Mouse (Mus musculus) macrophage (primary cell): ENCODE measurements around the gene Cs. TPM values are rescaled to one million over a fixed set of nuclear protein-coding genes. Genes with fewer than 3 reads are reported as not detected.

Experiments used
- H3K27ac ChIP-seq: fragments of 350-480 bp; formaldehyde crosslinking; 2 replicates; pipeline ENCODE4 v1.9.0; 2021
- H3K36me3 ChIP-seq: fragments of 350-480 bp; formaldehyde crosslinking; 2 replicates; pipeline ENCODE4 v1.9.0; 2021; ENCODE audit errors: inconsistent target
- H3K4me3 ChIP-seq: fragments of 350-480 bp; formaldehyde crosslinking; 2 replicates; pipeline ENCODE4 v1.9.0; 2021; ENCODE audit errors: inconsistent target
- H3K79me2 ChIP-seq: fragments of 350-480 bp; formaldehyde crosslinking; 2 replicates; pipeline ENCODE4 v1.9.0; 2021; ENCODE audit errors: inconsistent target
- WGBS: methylation state at CpG from one replicate; pipeline ENCODE4 v1.1.7; 2026; ENCODE audit warnings: inconsistent platforms; ENCODE audit not compliant: missing documents; 5-methylcytosine and 5-hydroxymethylcytosine counted together
- polyA plus RNA-seq: library from polyadenylated mRNA; stranded (reverse); fragments of 250-400 nt; gene quantifications from 3 replicates; pipeline ENCODE4 v1.2.4, GENCODE M21; 2018; ENCODE audit warnings: inconsistent platforms

Gene Cs
- polyA plus RNA-seq, 1 experiment from 2014 or later = 94.4 TPM

DNA sequence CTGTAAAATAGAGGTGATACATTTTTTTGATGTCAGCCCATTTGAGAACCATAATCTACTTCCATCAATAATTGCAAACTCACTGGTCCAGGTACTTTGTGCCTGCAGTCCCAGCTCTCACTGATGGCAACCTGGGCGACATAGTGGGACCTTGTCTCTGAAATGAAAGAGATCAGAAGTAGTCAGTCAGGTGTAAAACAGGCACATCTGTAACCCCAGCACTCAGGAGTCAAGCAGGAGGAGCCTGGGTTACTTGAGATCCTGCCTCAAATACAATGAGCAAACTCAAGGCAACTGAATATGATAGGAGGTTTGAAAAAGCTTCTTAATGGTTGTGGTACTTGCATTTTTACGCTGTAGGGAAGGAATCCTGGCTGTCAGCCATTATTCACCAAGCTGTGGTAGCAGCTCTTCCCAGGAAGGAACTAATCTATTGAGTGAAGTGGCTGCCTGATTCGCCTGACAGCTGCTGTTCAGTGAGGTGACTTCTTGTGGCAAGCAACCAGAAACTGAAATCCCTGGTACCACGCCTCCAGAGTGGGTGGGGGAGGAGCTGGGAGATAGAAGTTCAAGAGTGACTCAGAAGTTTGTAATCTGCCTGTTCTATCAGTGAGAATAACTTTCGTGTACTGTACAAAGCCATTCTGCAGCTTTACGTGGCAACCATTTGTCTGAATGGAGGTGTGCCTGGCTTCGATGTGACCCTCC lies 7.2 kb downstream of the Cs start:
- H3K79me2 ChIP-seq = peaks cover 97% of the 10 kb centered on the region
- peak overlapping the region; percentile 73 for H3K27ac ChIP-seq
- 4% methylated on average over 7 of the region's 7 CpGs for WGBS
- H3K36me3 ChIP-seq = peaks cover 3% of the 10 kb centered on the region; the same call in 1 of the 2 replicates
- H3K4me3 ChIP-seq = peak overlapping the region; percentile 10; the same call in 1 of the 2 replicates

DNA sequence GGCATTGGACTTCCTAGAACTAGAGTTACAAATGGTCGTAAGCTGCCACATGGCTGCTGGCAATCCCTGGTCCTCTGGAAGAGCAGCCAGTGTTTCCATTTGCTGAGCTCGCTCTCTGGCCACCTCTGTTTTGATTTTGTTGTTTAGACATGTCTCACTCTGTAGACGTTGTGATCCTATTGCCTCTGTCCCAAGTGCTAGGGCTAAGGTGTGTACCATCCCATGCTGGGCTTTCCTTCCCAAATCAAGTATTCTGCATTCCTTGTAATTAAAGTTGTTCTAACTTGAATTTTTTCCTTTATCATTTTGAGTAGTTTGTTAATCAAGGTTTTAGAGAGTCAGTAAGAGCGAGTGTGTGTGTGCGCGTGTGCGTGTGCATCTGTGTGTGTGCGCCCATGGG lies 10.0 kb downstream of the Cs start:
- 90% methylated on average over 8 of the region's 8 CpGs for WGBS
- peaks cover 77% of the 10 kb centered on the region for H3K79me2 ChIP-seq
- H3K4me3 ChIP-seq = no peak overlapping the region
- no peak overlapping the region for H3K27ac ChIP-seq
- H3K36me3 ChIP-seq = peaks cover 30% of the 10 kb centered on the region

DNA sequence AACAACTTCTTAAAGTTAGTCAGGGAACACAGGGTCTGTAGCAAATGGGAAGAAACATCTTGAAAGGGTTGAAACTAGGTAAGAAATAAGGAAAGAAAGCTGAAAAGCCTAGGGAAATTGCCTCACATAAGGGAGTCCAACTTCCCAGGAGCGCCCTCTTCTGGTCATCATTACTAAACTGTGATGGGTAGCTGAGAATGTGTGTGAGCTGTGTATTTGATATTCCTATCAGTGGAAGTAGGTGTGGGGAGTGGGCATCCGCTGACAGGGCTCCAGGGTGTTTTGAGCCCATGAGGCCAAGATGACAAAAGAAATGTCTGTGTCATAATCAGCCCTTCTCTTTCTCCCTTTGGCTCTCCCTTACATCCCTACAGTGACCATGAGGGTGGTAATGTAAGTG lies 21.3 kb downstream of the Cs start:
- H3K79me2 ChIP-seq = no peaks in the 10 kb centered on the region
- 79% methylated on average over 2 of the region's 2 CpGs for WGBS
- peaks cover 71% of the 10 kb centered on the region for H3K36me3 ChIP-seq
- H3K27ac ChIP-seq = no peak overlapping the region
- no peak overlapping the region for H3K4me3 ChIP-seq

DNA sequence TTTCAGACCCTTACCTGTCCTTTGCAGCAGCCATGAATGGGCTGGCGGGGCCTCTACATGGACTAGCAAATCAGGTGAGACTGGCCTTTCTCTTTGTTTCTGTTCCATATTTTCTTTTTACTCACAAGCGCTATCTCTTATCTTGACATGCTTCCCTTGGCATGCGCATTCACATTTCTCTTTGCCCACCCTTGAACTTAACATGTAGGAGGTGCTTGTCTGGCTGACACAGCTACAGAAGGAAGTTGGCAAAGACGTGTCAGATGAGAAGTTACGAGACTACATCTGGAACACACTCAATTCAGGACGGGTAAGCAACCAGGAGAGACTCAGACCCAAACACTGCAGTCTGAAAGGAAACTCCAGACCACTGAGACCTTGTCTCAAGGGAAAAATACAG lies 21.7 kb downstream of the Cs start:
- no peak overlapping the region for H3K4me3 ChIP-seq
- H3K36me3 ChIP-seq = peaks cover 66% of the 10 kb centered on the region
- WGBS = 90% methylated on average over 6 of the region's 6 CpGs
- peaks cover 1% of the 10 kb centered on the region; the same call in 1 of the 2 replicates for H3K79me2 ChIP-seq
- H3K27ac ChIP-seq = no peak overlapping the region

DNA sequence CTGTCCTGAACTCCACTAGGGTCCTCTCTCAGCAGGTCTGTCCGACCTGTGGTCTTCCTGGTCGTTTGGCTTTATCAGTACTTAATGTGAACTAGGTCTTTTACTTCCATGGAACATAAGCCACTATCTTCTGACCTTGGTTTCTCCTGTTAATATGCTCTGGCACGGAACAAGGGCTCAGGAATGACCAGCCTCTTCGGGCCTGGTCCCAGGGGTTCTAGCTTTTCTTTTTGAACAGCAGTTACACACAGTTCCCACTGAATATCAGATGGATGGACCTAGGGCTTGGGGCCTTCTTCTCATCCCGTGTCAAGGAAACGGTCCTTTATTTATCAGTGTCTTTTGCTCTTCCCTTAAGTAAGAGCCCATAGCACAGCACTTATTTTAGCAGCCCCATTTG lies 24.3 kb downstream of the Cs start:
- Histone ChIP-seq H3K36me3 (peaks cover 64% of the 10 kb centered on the region), H3K27ac (no peak overlapping the region), H3K79me2 (peaks cover 27% of the 10 kb centered on the region), H3K4me3 (no peak overlapping the region)
- 95% methylated on average over 6 of the region's 6 CpGs for WGBS

DNA sequence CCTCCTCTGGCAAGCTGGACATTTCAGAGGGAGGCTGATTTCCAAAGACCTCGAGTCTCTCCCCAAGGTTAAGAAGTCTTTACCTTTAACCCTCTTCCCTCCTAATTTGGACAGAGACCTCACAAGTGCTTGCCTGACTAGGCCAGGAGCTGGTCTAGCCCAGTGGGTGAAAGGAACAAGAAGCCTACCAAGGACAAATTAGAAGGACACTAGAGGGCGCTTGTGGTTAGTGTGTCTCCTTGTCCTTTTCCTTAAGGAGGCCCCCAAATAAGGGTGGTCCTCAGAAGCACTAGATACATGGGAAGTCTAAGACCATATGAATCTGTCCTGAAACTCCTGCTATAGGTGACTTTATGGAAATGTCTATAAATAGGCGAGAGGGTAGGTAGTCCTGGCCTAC lies 25.0 kb downstream of the Cs start:
- Histone ChIP-seq H3K27ac (no peak overlapping the region), H3K36me3 (peaks cover 58% of the 10 kb centered on the region), H3K4me3 (no peak overlapping the region), H3K79me2 (peaks cover 35% of the 10 kb centered on the region)
- 63% methylated on average over 3 of the region's 3 CpGs for WGBS

DNA sequence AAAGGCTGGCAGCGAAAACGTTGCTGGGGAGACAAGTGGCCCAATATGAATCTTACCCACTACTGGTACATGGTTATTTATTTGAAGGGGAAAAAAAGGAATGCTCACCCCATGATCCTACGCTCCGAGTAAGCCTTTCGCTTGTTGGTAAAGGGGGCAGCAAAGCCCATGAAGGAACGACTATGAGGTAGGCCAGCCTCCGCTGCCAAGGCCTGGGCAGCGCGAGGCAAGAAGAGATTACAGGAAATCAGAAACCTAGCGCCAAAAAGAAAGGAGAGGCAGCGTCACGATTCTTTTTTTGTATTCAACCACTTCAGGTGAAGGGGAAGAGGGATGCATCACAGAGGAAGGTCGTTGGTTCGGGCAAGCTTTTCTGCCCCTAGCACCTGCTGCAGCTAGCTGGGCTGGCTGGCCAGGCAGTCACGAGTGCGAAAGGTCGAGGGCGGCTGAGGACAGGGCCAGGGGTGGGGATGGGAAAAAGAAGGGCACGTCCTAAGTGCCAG lies 30.4 kb downstream of the Cs start:
- peak overlapping the region; percentile 66 for H3K27ac ChIP-seq
- H3K36me3 ChIP-seq = peaks cover 16% of the 10 kb centered on the region; the same call in 1 of the 2 replicates
- peak overlapping the region; percentile 78 for H3K4me3 ChIP-seq
- peaks cover 42% of the 10 kb centered on the region for H3K79me2 ChIP-seq
- WGBS = 33% methylated on average over 17 of the region's 19 CpGs

DNA sequence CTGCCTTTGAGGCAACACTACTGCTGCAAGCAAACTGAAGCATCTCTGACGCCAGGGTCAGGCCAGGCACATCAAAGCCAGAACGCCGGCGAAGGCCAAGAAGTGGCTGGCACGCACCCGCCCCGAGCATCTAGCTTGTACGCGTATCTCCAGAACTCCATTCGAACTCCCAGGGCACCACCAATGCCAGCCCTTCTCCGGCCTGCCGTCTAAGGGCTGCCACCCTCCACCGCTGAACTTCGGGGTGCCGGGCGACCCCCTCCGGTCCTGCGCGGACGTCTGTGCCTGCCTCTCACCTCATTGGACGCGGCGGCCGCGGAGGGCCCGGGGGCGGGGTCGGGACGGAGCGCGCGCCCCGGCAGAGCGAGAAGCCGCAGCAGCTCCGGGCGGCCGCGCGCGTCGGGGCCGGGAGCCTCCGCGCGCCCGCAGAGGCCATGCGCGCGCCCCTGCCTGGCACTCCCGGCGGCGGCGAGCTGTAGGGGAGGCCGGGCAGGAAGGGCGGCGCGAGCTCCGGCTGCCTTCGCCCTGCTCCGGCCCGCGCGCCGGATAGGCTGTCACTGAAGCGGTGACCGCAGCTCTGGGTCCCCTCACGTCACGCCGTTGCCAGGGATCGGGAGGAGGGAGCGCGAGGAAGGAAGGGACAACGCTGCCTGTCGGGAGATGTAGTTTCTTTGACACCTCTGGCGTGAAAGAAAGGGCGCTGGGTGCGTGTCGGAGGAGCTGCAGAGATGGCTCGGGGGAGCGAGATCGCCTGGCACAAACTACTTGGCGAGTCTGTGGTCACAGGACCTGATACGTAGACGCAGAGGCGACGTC lies 31.1 kb downstream of the Cs start, which contains the start of gene Coq10a:
Coq10a (minus strand) TSS at position 596 of the 816 bp plus-strand sequence.
- under 1% methylated on average over 85 of the region's 87 CpGs for WGBS
- Histone ChIP-seq H3K27ac (peak within 1 kb of the TSS; percentile 81), H3K4me3 (peak within 1 kb of the TSS; percentile 78), H3K79me2 (peaks cover 42% of the 10 kb centered on the region), H3K36me3 (peaks cover 9% of the 10 kb centered on the region; the same call in 1 of the 2 replicates)

DNA sequence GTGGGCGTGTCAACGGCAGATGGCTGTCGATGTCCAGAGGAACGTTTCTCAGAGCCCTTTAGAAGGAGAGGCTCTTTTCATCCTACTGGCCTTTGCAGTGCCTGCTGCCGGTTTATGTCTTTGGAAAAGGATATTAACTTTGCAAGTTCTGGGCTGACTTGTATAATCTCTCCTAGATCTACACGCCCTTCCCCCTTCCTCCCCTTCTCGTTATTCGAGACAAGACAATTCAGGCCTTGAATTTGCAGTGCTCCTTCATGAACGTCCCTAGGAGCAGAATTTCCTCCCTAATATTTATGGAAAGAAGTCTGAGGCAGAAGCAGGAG lies 31.6 kb downstream of the Cs start:
- H3K27ac ChIP-seq = peak overlapping the region; percentile 81
- peaks cover 8% of the 10 kb centered on the region; the same call in 1 of the 2 replicates for H3K36me3 ChIP-seq
- H3K79me2 ChIP-seq = peaks cover 41% of the 10 kb centered on the region
- peak overlapping the region; percentile 38 for H3K4me3 ChIP-seq
- 4% methylated on average over 8 of the region's 9 CpGs for WGBS

DNA sequence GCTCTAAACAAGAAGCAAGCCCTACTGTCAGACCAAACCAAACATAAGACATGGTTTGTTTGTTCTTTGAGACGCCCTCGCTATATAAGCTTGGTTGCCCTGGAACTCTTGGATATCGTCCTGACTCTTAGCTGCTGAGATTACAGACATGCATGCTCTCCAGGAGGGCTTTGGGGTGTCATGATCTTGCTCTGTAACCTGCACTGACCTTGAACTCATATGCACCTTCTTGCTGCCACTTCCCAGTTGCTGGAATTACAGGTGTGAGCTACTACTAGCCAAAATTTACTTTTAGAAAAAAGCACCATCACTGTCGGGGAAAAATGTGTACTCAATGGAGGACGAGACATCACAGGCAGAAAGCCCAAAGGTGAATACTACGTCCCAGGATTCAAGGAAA lies 32.1 kb downstream of the Cs start:
- Histone ChIP-seq H3K4me3 (peak overlapping the region; percentile 38; the same call in 1 of the 2 replicates), H3K79me2 (peaks cover 37% of the 10 kb centered on the region), H3K27ac (peak overlapping the region; percentile 81), H3K36me3 (peaks cover 8% of the 10 kb centered on the region; the same call in 1 of the 2 replicates)
- WGBS = 90% methylated on average over 6 of the region's 6 CpGs

DNA sequence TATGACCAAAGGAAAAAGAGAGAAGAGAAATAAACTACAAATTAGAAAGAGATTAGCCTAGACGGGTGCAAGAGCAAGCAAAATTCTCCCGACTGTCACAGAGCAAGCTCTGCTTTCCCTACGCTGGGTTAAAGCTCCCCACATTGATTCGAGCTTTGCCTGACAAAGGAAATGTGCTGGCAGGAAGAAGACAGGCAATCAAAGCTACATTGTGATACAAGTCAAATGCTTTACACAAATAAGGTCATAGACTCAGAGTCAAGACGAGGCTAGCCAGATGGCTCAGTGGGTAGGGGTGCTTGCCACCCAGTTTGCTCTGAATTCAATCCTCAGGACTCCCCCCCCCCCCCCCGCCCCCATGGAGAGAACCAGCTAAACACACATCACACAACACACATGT lies 32.5 kb downstream of the Cs start:
- Histone ChIP-seq H3K27ac (0 out of 2 replicates have a peak overlapping the region, but pooled peaks have one; percentile 81), H3K4me3 (no peak overlapping the region), H3K36me3 (peaks cover 5% of the 10 kb centered on the region; the same call in 1 of the 2 replicates), H3K79me2 (peaks cover 33% of the 10 kb centered on the region)
- 88% methylated on average over 5 of the region's 6 CpGs for WGBS

DNA sequence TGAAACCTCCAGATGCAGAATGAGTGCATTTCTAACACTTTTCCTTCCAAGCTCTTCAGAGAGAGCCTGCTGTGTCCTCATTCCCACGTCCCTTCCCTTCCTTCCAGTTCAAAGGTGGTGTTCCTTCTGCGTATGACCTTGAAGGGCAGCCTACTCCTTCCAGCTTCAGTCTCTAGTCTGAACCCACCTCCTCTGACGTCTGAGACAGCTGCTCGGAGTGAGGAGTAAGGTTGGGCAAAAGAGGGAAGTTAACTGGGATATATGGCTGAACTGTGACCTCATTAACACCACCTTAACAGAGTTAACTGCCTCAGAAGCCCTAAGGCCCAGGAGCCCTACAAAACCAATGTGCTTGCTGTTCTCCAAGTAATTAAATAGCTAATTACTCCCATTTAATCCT lies 33.1 kb downstream of the Cs start:
- Histone ChIP-seq H3K4me3 (no peak overlapping the region), H3K36me3 (no peaks in the 10 kb centered on the region), H3K27ac (no peak overlapping the region), H3K79me2 (peaks cover 27% of the 10 kb centered on the region)
- 58% methylated on average over 4 of the region's 4 CpGs for WGBS

DNA sequence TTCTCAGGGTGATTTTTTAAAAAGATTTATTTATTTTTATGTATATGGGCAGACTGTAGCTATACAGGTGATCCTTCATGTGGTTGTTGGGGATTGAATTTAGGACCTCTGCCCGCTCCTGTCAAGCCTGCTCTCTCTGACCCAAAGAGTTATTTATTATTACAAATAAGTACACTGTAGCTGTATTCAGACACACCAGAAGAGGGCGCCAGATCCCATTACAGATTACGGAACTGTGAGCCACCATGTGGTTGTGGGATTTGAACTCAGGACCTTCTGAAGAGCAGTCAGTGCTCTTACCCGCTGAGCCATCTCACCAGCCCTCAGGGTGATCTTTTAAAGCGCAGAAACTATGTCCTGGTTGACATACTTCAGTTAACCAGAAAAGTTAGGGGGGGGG lies 34.6 kb downstream of the Cs start:
- peaks cover 12% of the 10 kb centered on the region for H3K79me2 ChIP-seq
- 81% methylated on average over 5 of the region's 5 CpGs for whole genome bisulfite sequencing

DNA sequence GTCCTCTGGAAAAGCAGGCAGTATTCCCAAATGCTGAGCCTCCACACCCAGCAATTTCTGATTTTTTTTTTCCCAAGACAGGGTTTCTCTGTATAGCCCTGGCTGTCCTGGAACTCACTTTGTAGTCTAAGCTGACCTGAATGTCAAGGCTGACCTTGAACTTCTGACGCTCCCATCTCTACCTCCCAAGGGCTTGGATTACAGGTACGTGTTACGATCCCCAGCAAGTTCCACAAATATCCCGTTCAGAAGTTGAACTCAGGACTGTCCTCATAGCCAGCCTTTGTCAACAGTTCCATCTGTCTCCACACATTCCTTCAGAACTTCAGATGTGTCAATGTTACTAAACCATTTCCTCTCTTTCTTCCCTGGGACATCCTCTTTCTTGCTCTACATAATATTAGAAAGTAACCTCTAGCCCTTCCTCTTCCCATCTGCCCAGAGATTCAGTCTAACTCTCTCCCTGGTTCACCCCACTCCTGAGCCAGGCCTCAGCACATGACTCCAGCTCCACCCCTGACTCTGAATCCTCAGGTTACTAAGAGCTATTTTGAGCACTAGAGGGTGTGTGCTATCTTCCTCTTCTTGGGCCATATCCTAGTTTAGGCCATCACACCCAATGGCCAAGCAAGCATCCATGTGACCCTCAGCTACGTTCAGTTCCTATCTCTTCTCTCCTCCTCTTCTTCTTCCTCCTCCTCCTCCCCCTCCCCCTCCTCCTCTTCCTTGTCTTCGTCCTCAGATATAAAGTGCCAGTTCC lies 35.6 kb downstream of the Cs start:
- Histone ChIP-seq H3K79me2 (peaks cover 10% of the 10 kb centered on the region), H3K27ac (peak overlapping the region; percentile 85), H3K4me3 (no peak overlapping the region), H3K36me3 (no peaks in the 10 kb centered on the region)
- 36% methylated on average over 5 of the region's 6 CpGs for WGBS

More for the DNA sequence above, 34.6 kb downstream of the Cs start:
- H3K27ac ChIP-seq = peak overlapping the region; percentile 85
- no peak overlapping the region for H3K4me3 ChIP-seq
- no peaks in the 10 kb centered on the region for H3K36me3 ChIP-seq
